Mouse (Mus musculus): ENCODE data around the gene Ndufa6. TPM values are rescaled to one million over a fixed set of nuclear protein-coding genes. Genes with fewer than 3 reads are reported as not detected.
A peak's percentile ranks its signal among the peaks of the same experiment; 100 is the strongest.
"Not testable (repeated sequence)": the region's sequence is repeated elsewhere in the genome, so short reads cannot be mapped to it uniquely, and the experiment has no call there.

The Ndufa6 gene
- 276 and 282 TPM in 2 replicates for polyA plus RNA-seq (2015; fragmentation: Nextera tagmentation; extraction: Ambion mirVana)

DNA sequence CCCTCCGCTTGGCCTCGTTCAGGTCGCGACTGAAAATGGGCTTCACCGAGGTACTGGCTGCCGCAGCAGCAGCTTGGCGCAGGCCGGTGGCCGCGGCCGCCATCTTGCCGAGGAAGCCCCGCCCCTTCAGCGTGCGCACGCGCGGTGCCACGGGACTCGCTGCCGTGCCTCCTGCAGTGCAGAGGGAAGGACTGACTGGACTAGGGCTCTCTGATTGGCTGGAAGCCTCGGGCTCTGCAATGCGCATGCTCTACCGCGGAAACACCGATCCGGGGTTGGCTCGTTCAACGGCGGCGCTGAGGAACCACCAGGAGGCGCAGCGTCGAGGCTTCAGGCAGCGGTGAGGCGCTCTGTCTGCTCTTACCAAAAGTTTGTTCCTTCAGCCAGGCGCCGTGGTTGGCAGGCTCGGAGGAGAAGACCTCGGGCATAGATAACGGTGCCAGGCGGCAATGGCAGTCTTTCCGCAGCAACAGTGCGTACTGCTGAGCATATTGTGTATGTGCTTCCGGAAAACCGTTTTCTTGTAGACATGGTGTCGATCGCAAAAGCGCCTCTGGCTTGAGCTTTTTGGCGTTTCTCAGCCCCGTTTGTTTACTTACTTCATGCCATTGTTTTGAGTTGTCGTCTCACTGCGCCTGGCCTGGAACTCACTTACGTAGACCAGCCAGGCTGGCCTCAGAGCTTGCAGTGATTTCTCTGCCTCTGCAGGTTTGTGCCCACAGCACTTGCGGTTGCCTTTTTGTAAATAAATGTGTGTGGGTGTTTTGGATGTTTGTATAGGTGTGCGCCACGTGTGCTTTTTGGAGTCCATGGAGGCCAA is at the start of gene Ndufa6:
TSS of gene Ndufa6 (minus strand) at position 197 of the 820 bp plus-strand sequence.
- peak within 1 kb of the TSS; percentile 83 for H3K4me2 ChIP-seq
- peaks cover 25% of the 10 kb centered on the region for H3K4me1 ChIP-seq
- ATAC-seq (ENCODE audit: borderline replicate concordance, extremely low read depth, low FRiP score, low TSS enrichment) = peak; percentile 99
- H3K36me3 ChIP-seq = peaks cover 16% of the 10 kb centered on the region
- peak within 1 kb of the TSS; percentile 95 for H3K27ac ChIP-seq
- H3K9ac ChIP-seq = peak within 1 kb of the TSS; percentile 87
- H3K9me3 ChIP-seq = no peaks in the 10 kb centered on the region
- H3K4me3 ChIP-seq = peak within 1 kb of the TSS; percentile 69
- 2% methylated on average over 57 of the region's 57 CpGs for WGBS
- no peaks in the 10 kb centered on the region for H3K27me3 ChIP-seq

DNA sequence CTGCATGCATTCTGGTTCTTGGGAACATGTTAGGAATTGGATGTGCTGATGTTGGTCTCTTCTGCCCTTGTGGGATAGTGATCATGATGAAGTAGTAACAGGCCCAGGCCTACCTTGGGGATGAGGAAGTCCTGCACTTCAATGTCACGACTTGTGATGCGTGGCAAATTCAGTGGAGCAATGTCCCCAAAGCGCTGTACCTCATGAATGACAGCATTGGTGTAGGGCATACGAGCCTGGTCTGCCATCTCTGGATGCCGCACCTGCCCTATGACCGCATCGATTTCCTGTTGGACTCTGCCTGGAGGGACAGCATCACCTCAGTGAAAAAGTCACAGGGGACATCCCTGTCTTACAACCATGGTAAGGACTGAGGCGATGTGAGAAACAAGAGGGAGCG is 49.5 kb upstream of the Ndufa6 start:
- Histone ChIP-seq H3K4me1 (no peaks in the 10 kb centered on the region), H3K27me3 (no peaks in the 10 kb centered on the region), H3K9ac (no peak overlapping the region), H3K4me2 (no peak overlapping the region), H3K9me3 (no peaks in the 10 kb centered on the region), H3K27ac (no peak overlapping the region), H3K4me3 (no peak overlapping the region), H3K36me3 (no peaks in the 10 kb centered on the region)
- WGBS = 89% methylated on average over 9 of the region's 9 CpGs
- no peak for ATAC-seq (ENCODE audit: borderline replicate concordance, extremely low read depth, low FRiP score, low TSS enrichment)

DNA sequence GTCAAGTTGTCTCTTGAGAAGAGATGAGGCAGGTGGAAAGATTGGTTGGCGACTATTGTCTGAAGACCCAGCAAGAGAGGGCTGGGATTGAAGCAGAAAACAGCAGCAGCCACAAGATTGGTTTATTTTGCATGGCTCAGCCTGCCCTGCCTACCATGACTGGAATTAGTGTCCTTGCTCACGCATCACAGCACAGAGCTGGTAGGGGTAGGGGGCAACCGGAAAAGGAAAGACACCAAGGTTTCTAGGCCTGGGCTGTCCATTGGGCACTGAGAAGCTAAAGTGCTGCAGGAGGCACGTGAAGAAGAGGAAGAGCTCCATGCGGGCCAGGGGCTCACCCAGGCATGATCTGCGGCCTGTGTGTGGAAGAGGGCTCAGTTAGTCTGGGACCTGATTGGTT is 48.6 kb upstream of the Ndufa6 start:
- no peaks in the 10 kb centered on the region for H3K27me3 ChIP-seq
- H3K4me2 ChIP-seq = no peak overlapping the region
- no peaks in the 10 kb centered on the region for H3K36me3 ChIP-seq
- no peaks in the 10 kb centered on the region for H3K9me3 ChIP-seq
- 84% methylated on average over 6 of the region's 6 CpGs for WGBS
- H3K9ac ChIP-seq = no peak overlapping the region
- H3K27ac ChIP-seq = no peak overlapping the region
- H3K4me3 ChIP-seq = no peak overlapping the region
- no peaks in the 10 kb centered on the region for H3K4me1 ChIP-seq
- ATAC-seq (ENCODE audit: borderline replicate concordance, extremely low read depth, low FRiP score, low TSS enrichment) = no peak

DNA sequence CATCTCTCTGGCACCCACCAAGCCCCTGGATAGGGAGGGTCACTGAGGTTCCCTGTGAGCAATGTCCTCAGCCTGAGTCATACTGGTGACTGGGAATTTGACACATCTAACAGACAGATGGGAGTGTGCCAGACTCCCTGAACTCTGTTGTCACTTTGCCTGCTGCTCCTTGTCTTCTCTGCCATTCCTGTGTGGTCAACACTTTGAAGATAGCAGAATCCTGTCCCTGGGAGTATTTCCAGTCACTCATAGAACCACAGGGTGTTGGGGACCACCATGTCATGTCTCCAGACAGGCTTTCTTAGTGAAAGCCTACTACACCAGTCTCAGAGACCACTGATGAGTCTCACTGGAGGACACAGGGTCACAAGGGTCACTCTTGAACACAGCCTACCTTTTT is 48.0 kb upstream of the Ndufa6 start:
- Histone ChIP-seq H3K36me3 (no peaks in the 10 kb centered on the region), H3K4me3 (no peak overlapping the region), H3K4me2 (no peak overlapping the region), H3K9me3 (no peaks in the 10 kb centered on the region), H3K27me3 (no peaks in the 10 kb centered on the region), H3K27ac (no peak overlapping the region), H3K4me1 (no peaks in the 10 kb centered on the region), H3K9ac (no peak overlapping the region)
- no peak for ATAC-seq (ENCODE audit: borderline replicate concordance, extremely low read depth, low FRiP score, low TSS enrichment)

DNA sequence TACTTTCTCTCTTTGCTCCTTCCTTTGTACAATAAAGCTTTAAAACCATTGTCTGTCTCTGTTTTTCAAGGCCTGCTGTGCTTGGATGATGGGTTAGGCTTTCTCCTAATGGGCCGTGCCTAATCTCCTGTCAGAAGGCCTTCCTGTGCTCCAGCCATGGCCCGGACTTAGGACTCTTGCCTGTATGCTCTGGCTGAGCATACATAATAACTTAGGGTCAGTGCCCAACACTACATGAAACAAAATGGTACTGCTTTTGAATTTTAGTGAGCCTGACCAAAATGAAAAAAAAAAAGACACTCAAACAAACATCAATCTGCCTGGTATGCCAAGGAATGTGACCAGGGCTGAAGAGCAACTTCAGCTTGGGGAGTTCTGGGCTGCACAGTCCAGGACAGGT is 47.4 kb upstream of the Ndufa6 start:
- Histone ChIP-seq H3K9me3 (no peaks in the 10 kb centered on the region), H3K27ac (no peak overlapping the region), H3K4me1 (no peaks in the 10 kb centered on the region), H3K9ac (no peak overlapping the region), H3K4me2 (no peak overlapping the region), H3K4me3 (no peak overlapping the region), H3K27me3 (no peaks in the 10 kb centered on the region), H3K36me3 (no peaks in the 10 kb centered on the region)
- no peak for ATAC-seq (ENCODE audit: borderline replicate concordance, extremely low read depth, low FRiP score, low TSS enrichment)
- 72% methylated on average over 2 of the region's 2 CpGs for WGBS

DNA sequence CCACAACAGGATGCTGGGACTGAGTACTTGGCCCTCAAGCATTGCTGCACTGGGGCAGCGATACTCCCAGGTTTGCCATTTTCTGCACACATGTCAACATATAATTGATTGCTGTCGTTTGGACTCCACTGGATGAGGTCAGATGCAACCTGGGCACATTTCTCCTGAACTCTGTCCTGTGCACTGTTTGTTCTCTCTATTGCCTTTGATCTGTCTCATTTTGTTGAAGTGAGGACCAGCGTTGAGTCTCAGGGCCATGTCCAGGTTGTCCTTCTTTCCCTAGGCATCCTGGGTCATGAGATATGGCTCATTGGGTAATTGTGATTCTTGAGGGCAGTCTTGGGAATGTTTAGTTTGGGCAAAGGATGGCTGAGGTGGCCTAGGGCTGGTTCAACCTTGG is 41.8 kb upstream of the Ndufa6 start:
- not testable (repeated sequence) for H3K9me3 ChIP-seq; ATAC-seq (ENCODE audit: borderline replicate concordance, extremely low read depth, low FRiP score, low TSS enrichment); H3K4me1 ChIP-seq; H3K27me3 ChIP-seq; H3K4me3 ChIP-seq; H3K27ac ChIP-seq; H3K9ac ChIP-seq; H3K36me3 ChIP-seq; H3K4me2 ChIP-seq
- WGBS = 61% methylated on average over 3 of the region's 3 CpGs

DNA sequence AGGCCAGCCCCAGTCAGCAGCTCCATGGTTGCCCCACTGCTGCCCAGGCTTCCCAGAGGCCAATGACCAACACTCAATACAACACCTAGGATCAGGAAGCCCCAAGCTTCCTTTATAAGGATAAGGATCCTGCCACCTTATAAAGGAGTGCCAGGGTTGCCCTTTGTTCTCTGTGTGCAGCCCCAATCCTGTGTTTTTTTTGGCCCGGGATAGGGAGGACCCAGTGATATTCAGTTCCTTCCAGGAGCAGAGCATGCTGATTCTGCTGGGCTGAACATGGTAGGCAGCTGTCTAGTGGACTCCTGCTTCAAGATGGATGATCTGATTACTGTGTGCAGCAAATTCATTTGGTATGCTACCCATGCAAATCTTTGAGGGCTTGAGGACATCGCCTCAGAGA is 39.8 kb upstream of the Ndufa6 start, which contains the start of gene Cyp2d11:
TSS of gene Cyp2d11 (minus strand) at position 101 of the 400 bp plus-strand sequence.
- not testable (repeated sequence) for H3K36me3 ChIP-seq; H3K27me3 ChIP-seq; H3K4me3 ChIP-seq; H3K9me3 ChIP-seq; ATAC-seq (ENCODE audit: borderline replicate concordance, extremely low read depth, low FRiP score, low TSS enrichment); H3K27ac ChIP-seq; H3K4me1 ChIP-seq; H3K4me2 ChIP-seq; H3K9ac ChIP-seq
- WGBS = 87% methylated on average over 2 of the region's 2 CpGs

DNA sequence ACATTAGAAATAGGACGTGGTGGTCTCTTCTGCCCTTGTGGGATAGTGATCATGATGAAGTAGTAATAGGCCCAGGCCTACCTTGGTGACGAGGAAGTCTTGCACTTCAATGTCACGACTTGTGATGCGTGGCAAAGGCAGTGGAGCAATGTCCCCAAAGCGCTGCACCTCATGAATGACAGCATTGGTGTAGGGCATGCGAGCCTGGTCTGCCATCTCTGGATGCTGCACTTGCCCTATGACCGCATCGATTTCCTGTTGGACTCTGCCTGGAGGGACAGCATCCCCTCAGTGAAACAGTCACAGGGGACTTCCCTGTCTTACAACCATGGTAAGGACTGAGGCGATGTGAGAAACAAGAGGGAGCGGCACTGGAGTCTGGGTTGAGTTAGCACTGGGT is 35.8 kb upstream of the Ndufa6 start:
- not testable (repeated sequence) for ATAC-seq (ENCODE audit: borderline replicate concordance, extremely low read depth, low FRiP score, low TSS enrichment); H3K4me1 ChIP-seq; H3K4me2 ChIP-seq; H3K9me3 ChIP-seq; H3K27ac ChIP-seq; H3K4me3 ChIP-seq; H3K27me3 ChIP-seq; H3K9ac ChIP-seq; H3K36me3 ChIP-seq
- WGBS = 88% methylated on average over 10 of the region's 10 CpGs

DNA sequence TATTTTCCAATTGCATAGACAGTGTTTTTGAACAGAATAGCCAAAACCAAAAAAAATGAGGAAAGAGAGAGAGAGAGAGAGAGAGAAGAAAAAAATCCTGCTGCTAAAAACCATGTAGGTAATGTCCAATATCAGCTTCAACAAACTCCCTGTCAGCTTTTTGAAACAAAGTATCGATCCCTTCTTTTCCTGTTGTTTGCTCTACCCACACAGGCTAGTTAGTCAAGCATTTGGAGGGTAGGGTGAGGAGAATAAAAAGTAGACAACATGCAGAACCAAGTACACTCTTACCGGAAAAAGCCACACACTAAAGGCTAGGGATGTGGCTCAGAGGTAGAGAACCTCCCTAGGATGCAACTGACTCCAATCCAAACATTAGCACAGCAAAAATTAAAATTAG is 31.6 kb upstream of the Ndufa6 start:
- no peak overlapping the region for H3K27ac ChIP-seq
- no peaks in the 10 kb centered on the region for H3K27me3 ChIP-seq
- WGBS = 79% methylated on average over 2 of the region's 2 CpGs
- H3K4me2 ChIP-seq = no peak overlapping the region
- H3K4me1 ChIP-seq = no peaks in the 10 kb centered on the region; the same call in 1 of the 2 replicates
- H3K36me3 ChIP-seq = no peaks in the 10 kb centered on the region
- no peak overlapping the region for H3K9ac ChIP-seq
- H3K4me3 ChIP-seq = no peak overlapping the region
- H3K9me3 ChIP-seq = no peaks in the 10 kb centered on the region
- no peak for ATAC-seq (ENCODE audit: borderline replicate concordance, extremely low read depth, low FRiP score, low TSS enrichment)

DNA sequence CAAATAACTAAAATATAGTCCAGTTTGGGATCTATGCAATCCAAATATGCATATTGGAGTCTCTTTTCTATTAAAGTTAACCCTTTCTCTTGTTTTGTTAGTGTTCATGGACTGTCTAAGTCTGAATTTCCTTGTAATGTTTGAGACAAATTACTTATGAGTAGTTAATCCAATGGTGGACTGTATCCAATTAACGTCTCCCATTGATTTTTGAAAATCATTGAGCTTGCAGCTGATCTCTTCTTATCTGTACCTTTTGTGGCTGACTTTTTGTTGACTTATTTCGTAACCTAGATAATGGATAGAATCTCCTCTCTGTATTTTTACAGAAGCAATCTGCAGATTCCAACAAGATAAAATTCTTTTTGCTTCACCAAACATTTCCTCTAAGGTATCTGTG is 28.3 kb upstream of the Ndufa6 start:
- Histone ChIP-seq H3K36me3 (no peaks in the 10 kb centered on the region), H3K9me3 (no peaks in the 10 kb centered on the region), H3K4me2 (no peak overlapping the region), H3K9ac (no peak overlapping the region), H3K4me1 (peaks cover 19% of the 10 kb centered on the region; the same call in 1 of the 2 replicates), H3K27me3 (no peaks in the 10 kb centered on the region), H3K27ac (no peak overlapping the region), H3K4me3 (no peak overlapping the region)
- no peak for ATAC-seq (ENCODE audit: borderline replicate concordance, extremely low read depth, low FRiP score, low TSS enrichment)
- 88% methylated on average over 2 of the region's 2 CpGs for WGBS

DNA sequence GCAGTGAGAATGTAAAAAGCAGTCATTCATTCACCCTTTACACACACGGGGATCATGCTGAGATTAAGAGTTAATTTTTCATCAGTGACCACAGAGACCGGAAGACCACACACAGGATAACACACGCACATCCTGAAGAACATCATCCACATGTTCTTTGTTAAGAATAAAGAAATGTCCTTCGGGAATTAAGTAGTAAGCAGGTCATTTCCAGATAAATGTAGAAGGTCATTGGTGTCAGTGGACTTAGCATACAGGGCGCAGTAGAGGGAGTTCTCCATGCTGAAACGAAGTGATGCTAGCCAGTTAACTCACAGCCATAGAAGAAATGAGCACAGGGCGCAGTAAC is 26.6 kb upstream of the Ndufa6 start:
- Histone ChIP-seq H3K4me2 (peak overlapping the region; percentile 72), H3K9me3 (no peaks in the 10 kb centered on the region), H3K27ac (no peak overlapping the region), H3K4me1 (peaks cover 31% of the 10 kb centered on the region), H3K27me3 (no peaks in the 10 kb centered on the region), H3K4me3 (peak overlapping the region; percentile 45), H3K36me3 (no peaks in the 10 kb centered on the region), H3K9ac (no peak overlapping the region)
- ATAC-seq (ENCODE audit: borderline replicate concordance, extremely low read depth, low FRiP score, low TSS enrichment) = no peak
- WGBS = 23% methylated on average over 7 of the region's 7 CpGs

DNA sequence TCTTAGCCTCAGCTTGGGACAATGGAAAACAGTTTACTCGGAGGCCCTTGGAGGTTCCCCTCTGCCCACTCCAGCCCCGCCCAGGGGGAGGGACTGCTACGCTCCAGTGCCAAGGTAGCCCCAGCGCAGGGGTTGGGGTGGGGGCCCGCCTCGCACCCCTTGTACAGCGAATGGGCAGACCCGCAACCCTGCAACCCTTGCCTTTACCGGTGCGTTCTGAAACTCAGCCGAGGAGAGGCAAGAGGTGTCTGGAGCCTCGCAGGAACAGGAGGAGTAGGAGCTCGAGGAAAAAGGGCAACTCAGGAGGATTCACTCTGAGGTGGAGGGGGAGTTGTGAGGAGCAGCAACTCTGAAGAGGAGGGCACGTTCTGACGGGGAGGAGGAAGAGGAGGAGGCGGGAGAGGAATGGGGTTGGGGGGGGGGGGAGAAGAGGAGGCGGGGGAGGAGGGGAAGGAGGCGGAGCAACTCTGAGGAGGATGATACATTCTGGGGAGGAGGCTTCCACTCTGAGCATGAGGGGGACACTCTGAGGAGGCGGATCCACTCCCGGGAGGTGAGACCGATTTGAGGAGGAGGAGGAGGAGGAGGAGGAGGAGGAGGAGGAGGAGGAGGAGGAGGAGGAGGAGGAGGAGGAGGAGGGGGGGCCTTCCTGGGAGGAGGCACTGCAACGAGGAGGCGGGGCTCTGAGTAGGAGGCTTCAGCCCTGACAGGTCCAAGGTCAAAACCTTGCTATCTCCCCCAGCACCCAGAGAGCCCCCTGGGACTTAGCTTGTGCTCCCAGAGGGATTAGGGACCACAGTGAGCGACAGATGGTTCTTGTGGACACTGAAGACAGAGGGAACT is 26.0 kb upstream of the Ndufa6 start, which contains the start of gene Cyp2d22:
TSS of gene Cyp2d22 (minus strand) at position 390 of the 843 bp plus-strand sequence.
- no peaks in the 10 kb centered on the region for H3K36me3 ChIP-seq
- H3K9me3 ChIP-seq = no peaks in the 10 kb centered on the region
- H3K4me2 ChIP-seq = peak within 1 kb of the TSS; percentile 72
- H3K4me1 ChIP-seq = peaks cover 31% of the 10 kb centered on the region
- H3K4me3 ChIP-seq = peak within 1 kb of the TSS; percentile 45
- peak; percentile 75 for ATAC-seq (ENCODE audit: borderline replicate concordance, extremely low read depth, low FRiP score, low TSS enrichment)
- H3K9ac ChIP-seq = peak within 1 kb of the TSS; percentile 35
- H3K27me3 ChIP-seq = no peaks in the 10 kb centered on the region
- peak within 1 kb of the TSS; percentile 72 for H3K27ac ChIP-seq
- WGBS = 2% methylated on average over 15 of the region's 24 CpGs

Data from lung, embryonic 15.5 days (tissue).